Comparison of ENCODE assay signal across 10 mouse cellular contexts in the genomic region with DNA sequence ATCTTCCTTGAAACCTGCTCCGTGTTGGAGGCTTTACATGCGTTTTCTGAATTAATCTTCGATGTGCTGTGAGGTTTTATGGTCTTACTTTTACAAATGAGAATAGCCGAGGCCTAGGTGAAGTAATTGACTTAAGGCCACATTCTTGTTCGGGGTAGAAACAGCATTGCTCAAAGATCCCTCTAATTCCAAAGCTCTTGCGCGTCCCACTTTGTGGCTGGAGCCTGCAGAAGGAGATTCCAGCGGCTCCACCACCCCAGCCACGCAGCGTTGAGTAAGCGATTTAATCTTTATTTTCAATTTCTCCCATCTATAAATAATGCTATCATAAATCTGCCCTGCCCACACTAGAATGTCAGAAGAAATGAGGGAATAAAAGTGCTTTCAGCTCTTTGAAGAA. TPM values are rescaled to one million over a fixed set of nuclear protein-coding genes. Genes with fewer than 3 reads are reported as not detected.
A peak's percentile ranks its signal among the peaks of the same experiment; 100 is the strongest.
DNase-seq lines count a peak whose midpoint lies in the region; ATAC-seq and TF ChIP-seq lines count a peak whose summit lies in the region.
"Had no signal": no experiment of that assay in that cellular context is flagged by ENCODE, and none has a peak within 500 bp of the region (broad histone marks: within the 10 kb centered on the region; RNA-seq: fewer than 3 reads in every experiment).

No protein-coding gene starts in this region.

- H3K4me1 ChIP-seq in erythroblast, embryonic 14.5 days (ENCODE audit: control insufficient read depth), result peaks cover 44% of the 10 kb centered on the region
- peaks cover 3% of the 10 kb centered on the region; the same call in 1 of the 2 replicates for H3K4me1 ChIP-seq in limb, embryonic 11.5 days (ENCODE audit: control insufficient read depth, insufficient read depth, low read length)
- peaks cover 45% of the 10 kb centered on the region for H3K4me1 ChIP-seq in limb, embryonic 10.5 days
- H3K4me1 ChIP-seq in limb, embryonic 14.5 days (ENCODE audit: control insufficient read depth, insufficient read depth, low read length), result peaks cover 13% of the 10 kb centered on the region

- peak overlapping the region; percentile 37 for H3K4me3 ChIP-seq in erythroblast, embryonic 14.5 days (replicated peaks)
- no peak overlapping the region for H3K4me3 ChIP-seq in limb, embryonic 11.5 days (ENCODE audit: low read depth, low read length)
- H3K4me3 ChIP-seq in limb, embryonic 10.5 days, result no peak overlapping the region
- no peak overlapping the region; the same call in 1 of the 2 replicates for H3K4me3 ChIP-seq in limb, embryonic 14.5 days (replicated peaks; ENCODE audit: low read length)

- H3K36me3 ChIP-seq in erythroblast, embryonic 14.5 days (ENCODE audit: control insufficient read depth), result peaks cover 2% of the 10 kb centered on the region; the same call in 1 of the 2 replicates
- H3K36me3 ChIP-seq in limb, embryonic 11.5 days (ENCODE audit: control insufficient read depth, insufficient read depth, low read length), result no peaks in the 10 kb centered on the region
- H3K36me3 ChIP-seq in limb, embryonic 10.5 days, result no peaks in the 10 kb centered on the region
- no peaks in the 10 kb centered on the region for H3K36me3 ChIP-seq in limb, embryonic 14.5 days (ENCODE audit: control insufficient read depth, insufficient read depth, low read length)

- H3K27me3 ChIP-seq in erythroblast, embryonic 14.5 days (ENCODE audit: control insufficient read depth), result no peaks in the 10 kb centered on the region
- no peaks in the 10 kb centered on the region for H3K27me3 ChIP-seq in limb, embryonic 11.5 days (ENCODE audit: control insufficient read depth, insufficient read depth, low read length)
- 0 out of 2 replicates have a peak, but pooled peaks cover 7% of the 10 kb centered on the region for H3K27me3 ChIP-seq in limb, embryonic 10.5 days (ENCODE audit: low read depth, poor library complexity, severe bottlenecking)
- H3K27me3 ChIP-seq in limb, embryonic 14.5 days (ENCODE audit: control insufficient read depth, insufficient read depth, low read length), result no peaks in the 10 kb centered on the region

- no peak for TF ChIP-seq POLR2A in limb, embryonic 14.5 days (IDR thresholded peaks at IDR 0.05; ENCODE audit: borderline replicate concordance, extremely low read depth, insufficient read depth, insufficient read length)

- 6% methylated on average over 11 of the region's 11 CpGs for WGBS in limb, embryonic 11.5 days
- WGBS in limb, embryonic 10.5 days, result 8% methylated on average over 11 of the region's 11 CpGs
- 6% methylated on average over 11 of the region's 11 CpGs for WGBS in limb, embryonic 14.5 days

- H3K9me3 ChIP-seq in erythroblast, embryonic 14.5 days (ENCODE audit: control insufficient read depth, low read length), result no peaks in the 10 kb centered on the region
- H3K9me3 ChIP-seq in limb, embryonic 11.5 days (ENCODE audit: control insufficient read depth, low read length), result no peaks in the 10 kb centered on the region
- no peaks in the 10 kb centered on the region for H3K9me3 ChIP-seq in limb, embryonic 10.5 days (replicated peaks)
- H3K9me3 ChIP-seq in limb, embryonic 14.5 days (ENCODE audit: control insufficient read depth, low read length), result no peaks in the 10 kb centered on the region

- no peak overlapping the region; the same call in 1 of the 2 replicates for H3K4me2 ChIP-seq in limb, embryonic 11.5 days (ENCODE audit: low read depth, severe bottlenecking)
- H3K4me2 ChIP-seq in limb, embryonic 14.5 days (replicated peaks; ENCODE audit: low read depth, low read length, severe bottlenecking), result peak overlapping the region; percentile 52

- DNase-seq in limb, embryonic 11.5 days (ENCODE audit: low spot score), result no peak
- DNase-seq in limb, embryonic 10.5 days (ENCODE audit: low spot score), result no peak
- peak; percentile 60 for DNase-seq in Muller cell, postnatal 12 days (ENCODE audit: inconsistent ontology term)
- no peak for DNase-seq in limb, embryonic 14.5 days (ENCODE audit: low spot score)
- DNase-seq in left cerebral cortex, adult 9 months (ENCODE audit: low spot score in 2 of 2), result no peak
- DNase-seq in layer of hippocampus, postnatal 14 days (ENCODE audit: low spot score in 2 of 2), result no peak
- DNase-seq: cerebellum, adult 2 months had no signal

- no peak for ATAC-seq in erythroblast, adult 5-6 weeks (replicated peaks; ENCODE audit: low FRiP score, poor library complexity, severe bottlenecking)
- ATAC-seq in limb, embryonic 11.5 days (ENCODE audit: insufficient number of reproducible peaks, low FRiP score, low TSS enrichment, low read depth), result no peak
- no peak for ATAC-seq in limb, embryonic 14.5 days (ENCODE audit: low FRiP score, low read depth)
- ATAC-seq: activated CD4-positive, CD25-positive, alpha-beta regulatory T cell, adult 4 months had no signal

- H3K9ac ChIP-seq in limb, embryonic 11.5 days (ENCODE audit: low read length), result peak overlapping the region; percentile 13; the same call in 1 of the 2 replicates
- H3K9ac ChIP-seq in limb, embryonic 14.5 days (ENCODE audit: low read depth, low read length, severe bottlenecking), result no peak overlapping the region

- H3K27ac ChIP-seq in limb, embryonic 11.5 days (replicated peaks; ENCODE audit: low read depth, low read length), result no peak overlapping the region
- H3K27ac ChIP-seq in limb, embryonic 10.5 days, result no peak overlapping the region
- H3K27ac ChIP-seq in limb, embryonic 14.5 days (replicated peaks; ENCODE audit: low read depth, low read length), result no peak overlapping the region

RNA-seq across cellular contexts. Expression of gene Frs2, which starts 2.9 kb away (rescaled TPM):
- 0.26 and 0.39 TPM in 2 replicates for polyA plus RNA-seq in erythroblast, embryonic 14.5 days (2012)
- total RNA-seq in erythroblast, adult 5-6 weeks (2015; ENCODE audit: low replicate concordance), result 23.4 and 34.3 TPM in 2 replicates
- total RNA-seq in erythroblast, adult 5-6 weeks (2017; ENCODE audit: low replicate concordance), result 24.2 and 34.2 TPM in 2 replicates
- polyA plus RNA-seq in limb, embryonic 11.5 days (2014; fragmentation: Nextera tagmentation; extraction: Ambion mirVana), result 24.9 and 27.9 TPM in 2 replicates
- 18.0 and 20.0 TPM in 2 replicates for polyA plus RNA-seq in limb, embryonic 10.5 days (2016; fragmentation: Nextera tagmentation; extraction: Ambion mirVana)
- polyA plus RNA-seq in limb, embryonic 14.5 days (2012; rRNA removed), result 36.6 and 44.1 TPM in 2 replicates
- 29.1 and 32.8 TPM in 2 replicates for polyA plus RNA-seq in limb, embryonic 14.5 days (2014; fragmentation: Nextera tagmentation; extraction: Ambion mirVana)
- 10 to 100 TPM; 28.0 to 30.0 TPM for total RNA-seq in layer of hippocampus, postnatal 14 days (2021)

Comparison
In these comparisons a context has a peak if more than half of its experiments do, and no peak if none do; other contexts are left out.
1. RNA of gene Frs2, which starts 2.9 kb away (polyA plus RNA-seq): 29.1 to 44.1 TPM in limb, embryonic 14.5 days, 24.9 to 27.9 TPM in limb, embryonic 11.5 days and 18.0 to 20.0 TPM in limb, embryonic 10.5 days; 0.26 to 0.39 TPM in erythroblast, embryonic 14.5 days; every median in the first group is over 10 times any median in the second.